Mouse (Mus musculus) megakaryocyte, embryonic 14.5 days (primary cell): ENCODE data around the gene Cstf3.

Experiments
- FLI1 ChIP-seq: IDR thresholded peaks from 2 replicates; pipeline ENCODE4 v1.6.1; 2012; ENCODE audit warnings: low read length, inconsistent platforms, mixed read lengths
- GATA1 ChIP-seq: IDR thresholded peaks from 3 replicates; pipeline ENCODE4 v1.6.1; 2012; ENCODE audit warnings: mixed read lengths, low read length, inconsistent platforms, borderline replicate concordance

GRCm38 (mm10) chr2:104561386-104561785 lies 28.9 kb upstream of the Cstf3 start:
- TF ChIP-seq GATA1 (no peak), FLI1 (no peak)
